Mouse (Mus musculus): Measurements from ENCODE around the gene Ttc9. TPM values are rescaled to one million over a fixed set of nuclear protein-coding genes. Genes with fewer than 3 reads are reported as not detected.

Ttc9 gene
- total RNA-seq, 1 experiment from 2014 or later = not detected

DNA sequence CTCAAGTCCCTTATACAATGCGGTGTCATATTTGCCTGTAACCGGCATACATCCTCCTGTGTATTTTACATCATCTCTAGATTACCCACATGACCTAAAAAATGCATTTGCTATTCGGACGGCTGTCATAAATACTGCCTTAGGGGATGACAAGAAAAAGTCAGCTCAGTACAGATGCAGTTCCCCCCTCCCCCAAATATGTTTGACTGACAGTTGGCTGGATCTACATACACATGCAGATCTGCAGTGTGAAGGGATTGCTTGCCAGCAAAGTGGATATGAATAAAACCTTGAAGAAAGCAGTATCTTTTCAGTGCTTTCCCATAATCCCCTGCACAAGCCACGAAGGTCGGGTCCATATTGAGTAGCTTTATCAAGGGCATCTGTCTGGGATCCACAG lies 15.8 kb downstream of the Ttc9 start:
- ATAC-seq (replicated peaks; ENCODE audit: insufficient number of reproducible peaks, low FRiP score, low TSS enrichment, poor library complexity, severe bottlenecking) = no peak

DNA sequence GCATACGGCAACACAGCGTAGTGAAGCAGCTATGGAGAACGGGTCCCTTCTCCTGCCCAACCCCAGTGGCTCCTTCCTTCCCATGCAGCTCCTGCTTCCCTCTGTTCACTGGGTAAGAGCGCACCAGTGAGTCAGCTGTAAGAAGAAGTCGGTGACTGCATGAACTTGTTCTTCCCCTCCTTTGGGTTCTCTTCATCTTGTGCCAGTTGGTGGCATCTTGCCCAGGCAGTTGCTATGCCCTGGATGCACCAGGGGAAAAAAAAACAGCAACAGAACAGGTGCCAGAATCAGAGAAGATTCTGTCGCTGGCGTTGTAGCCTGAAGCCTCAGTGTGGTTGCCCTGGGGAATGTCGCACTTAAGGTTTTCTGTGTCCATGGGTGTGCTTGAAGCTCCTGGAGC lies 22.3 kb downstream of the Ttc9 start:
- ATAC-seq (replicated peaks; ENCODE audit: insufficient number of reproducible peaks, low FRiP score, low TSS enrichment, poor library complexity, severe bottlenecking) = no peak

DNA sequence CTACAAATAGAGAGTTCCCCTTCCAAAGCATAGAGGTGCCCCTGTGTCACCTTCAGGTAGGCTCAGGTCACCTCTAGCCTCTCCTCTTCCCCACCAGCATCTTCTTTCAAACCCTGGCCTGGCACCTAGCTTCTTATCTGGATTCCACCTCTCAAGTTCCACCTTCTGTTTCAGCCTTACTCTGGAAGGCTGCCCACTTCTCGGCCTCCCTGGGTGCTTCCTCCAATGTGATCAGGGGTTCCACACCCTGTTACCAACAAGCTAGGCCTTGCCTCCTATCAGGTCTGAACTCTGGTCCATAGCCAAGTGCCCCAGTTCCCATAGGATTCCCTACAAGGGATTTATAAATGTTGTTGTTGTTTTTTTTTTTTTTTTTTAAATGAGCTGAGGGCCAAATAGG lies 26.3 kb downstream of the Ttc9 start:
- no peak for ATAC-seq (replicated peaks; ENCODE audit: insufficient number of reproducible peaks, low FRiP score, low TSS enrichment, poor library complexity, severe bottlenecking)

DNA sequence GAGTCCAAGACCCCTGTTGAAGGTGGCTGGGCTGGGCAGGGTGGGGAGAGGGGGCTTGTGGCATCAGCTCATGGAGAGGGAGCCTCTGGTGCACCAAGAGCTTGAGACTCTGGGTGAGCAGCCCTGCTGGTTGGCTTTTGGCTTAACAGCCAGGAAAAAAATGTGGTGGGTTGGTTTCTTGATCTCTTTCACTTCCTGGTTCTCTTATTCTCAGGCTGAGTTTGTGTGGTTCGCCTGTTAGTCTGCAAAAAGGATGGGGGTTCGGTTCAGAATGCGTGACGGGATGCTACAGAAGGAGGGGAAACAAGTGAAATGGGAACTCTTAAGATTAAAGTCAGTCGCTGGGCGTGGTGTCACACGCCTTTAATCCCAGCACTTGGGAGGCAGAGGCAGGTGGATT lies 27.0 kb downstream of the Ttc9 start:
- 0 out of 2 replicates have a peak, but pooled peaks have one; percentile 44 for ATAC-seq (replicated peaks; ENCODE audit: insufficient number of reproducible peaks, low FRiP score, low TSS enrichment, poor library complexity, severe bottlenecking)

GRCm38 (mm10) chr12:81662076-81662475 lies 31.0 kb downstream of the Ttc9 start:
- no peak for ATAC-seq (replicated peaks; ENCODE audit: insufficient number of reproducible peaks, low FRiP score, low TSS enrichment, poor library complexity, severe bottlenecking)

GRCm38 (mm10) chr12:81663116-81663515 lies 32.1 kb downstream of the Ttc9 start:
- ATAC-seq (replicated peaks; ENCODE audit: insufficient number of reproducible peaks, low FRiP score, low TSS enrichment, poor library complexity, severe bottlenecking) = no peak

- no peak for ATAC-seq (replicated peaks; ENCODE audit: insufficient number of reproducible peaks, low FRiP score, low TSS enrichment, poor library complexity, severe bottlenecking)
These were observed 32.9 kb downstream of the Ttc9 start for GRCm38 (mm10) chr12:81663906-81664305.

GRCm38 (mm10) chr12:81668406-81668805 lies 37.4 kb downstream of the Ttc9 start:
- ATAC-seq (replicated peaks; ENCODE audit: insufficient number of reproducible peaks, low FRiP score, low TSS enrichment, poor library complexity, severe bottlenecking) = no peak

DNA sequence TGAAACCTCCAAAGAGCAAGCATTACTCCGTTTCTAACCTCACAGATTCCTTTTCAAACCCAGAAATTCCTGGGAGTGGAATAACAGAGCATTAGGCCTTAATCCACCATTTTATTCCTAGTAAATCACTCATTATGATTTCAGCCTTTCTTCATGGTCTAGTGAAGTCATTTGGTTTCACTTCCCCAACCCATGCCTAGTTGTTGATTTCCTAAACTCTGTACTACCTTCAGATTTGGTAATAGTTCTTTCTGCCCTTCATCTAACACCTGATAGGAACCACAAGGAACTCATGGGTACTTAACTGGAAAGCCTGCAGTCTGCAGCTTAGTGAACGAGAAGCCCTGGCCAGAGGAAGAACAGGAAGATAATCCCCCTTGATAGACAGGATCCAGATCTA lies 44.5 kb downstream of the Ttc9 start:
- ATAC-seq (replicated peaks; ENCODE audit: insufficient number of reproducible peaks, low FRiP score, low TSS enrichment, poor library complexity, severe bottlenecking) = peak; percentile 53; the same call in 1 of the 2 replicates

- ATAC-seq (replicated peaks; ENCODE audit: insufficient number of reproducible peaks, low FRiP score, low TSS enrichment, poor library complexity, severe bottlenecking) = no peak
These were observed 48.9 kb downstream of the Ttc9 start for GRCm38 (mm10) chr12:81679807-81680529.

DNA sequence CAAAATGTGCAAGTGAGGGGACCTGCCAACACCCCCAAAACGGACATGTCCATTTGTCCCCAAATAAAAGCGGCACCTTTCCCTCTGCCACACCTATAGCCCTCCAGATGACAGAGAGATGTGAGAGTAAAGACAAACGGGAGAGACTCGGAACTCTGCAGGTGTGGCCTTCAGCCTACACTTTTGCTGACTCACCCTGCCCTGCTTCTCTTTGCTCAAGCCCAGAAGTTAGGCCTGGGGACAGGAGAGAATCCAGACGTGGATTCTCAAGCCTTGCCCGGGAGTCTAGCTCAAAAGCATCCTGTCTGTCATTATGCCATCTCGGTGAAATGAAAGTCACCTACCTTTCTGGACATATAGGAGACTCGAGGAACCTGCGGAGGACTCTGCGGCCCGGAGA lies 52.3 kb downstream of the Ttc9 start:
- ATAC-seq (replicated peaks; ENCODE audit: insufficient number of reproducible peaks, low FRiP score, low TSS enrichment, poor library complexity, severe bottlenecking) = no peak

- ATAC-seq (replicated peaks; ENCODE audit: insufficient number of reproducible peaks, low FRiP score, low TSS enrichment, poor library complexity, severe bottlenecking) = no peak
These were observed 53.0 kb downstream of the Ttc9 start for GRCm38 (mm10) chr12:81684096-81684495.

DNA sequence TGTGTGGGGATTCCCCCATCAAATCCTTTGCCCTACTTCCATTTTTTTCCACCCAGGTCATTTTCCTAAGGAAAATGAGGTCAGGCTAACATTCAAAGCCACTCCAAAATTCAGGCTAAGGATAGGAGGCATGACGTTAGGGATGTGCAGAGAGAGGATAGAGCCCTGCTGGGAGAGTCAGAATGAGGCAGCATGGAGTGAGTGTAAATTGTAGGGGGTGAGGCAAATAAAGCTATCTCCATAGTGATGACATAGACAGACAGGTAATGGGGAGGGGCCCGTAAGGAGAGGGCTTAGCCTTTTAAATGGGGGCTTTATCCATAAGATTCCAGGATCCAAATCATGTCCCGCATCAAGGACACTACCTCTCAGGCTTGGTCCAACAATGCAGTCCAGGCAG lies 54.9 kb downstream of the Ttc9 start:
- no peak for ATAC-seq (replicated peaks; ENCODE audit: insufficient number of reproducible peaks, low FRiP score, low TSS enrichment, poor library complexity, severe bottlenecking)

GRCm38 (mm10) chr12:81686406-81687117 lies 55.5 kb downstream of the Ttc9 start:
- no peak for ATAC-seq (replicated peaks; ENCODE audit: insufficient number of reproducible peaks, low FRiP score, low TSS enrichment, poor library complexity, severe bottlenecking)

- ATAC-seq (replicated peaks; ENCODE audit: insufficient number of reproducible peaks, low FRiP score, low TSS enrichment, poor library complexity, severe bottlenecking) = no peak
These were observed 56.8 kb downstream of the Ttc9 start for GRCm38 (mm10) chr12:81687873-81688272.

DNA sequence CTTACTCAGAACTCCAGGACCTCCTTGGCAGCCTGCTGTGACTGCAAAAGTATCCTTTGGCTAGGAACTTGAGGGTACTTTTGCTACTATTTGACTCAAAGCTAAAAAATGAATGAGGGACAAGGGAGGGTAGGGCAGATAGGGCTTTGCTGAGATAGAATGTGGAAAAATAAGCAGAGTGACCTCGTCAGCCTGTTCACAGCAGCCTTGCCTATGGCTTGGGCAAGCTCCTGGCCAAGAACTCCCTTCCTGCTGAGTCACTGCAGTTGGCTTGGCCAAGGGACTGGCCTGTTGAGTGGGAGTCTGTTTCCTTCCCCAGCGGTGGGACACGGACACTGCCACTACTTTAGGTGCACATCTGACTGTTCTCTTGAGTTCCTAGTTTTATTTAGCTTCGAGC lies 57.5 kb downstream of the Ttc9 start:
- no peak for ATAC-seq (replicated peaks; ENCODE audit: insufficient number of reproducible peaks, low FRiP score, low TSS enrichment, poor library complexity, severe bottlenecking)

DNA sequence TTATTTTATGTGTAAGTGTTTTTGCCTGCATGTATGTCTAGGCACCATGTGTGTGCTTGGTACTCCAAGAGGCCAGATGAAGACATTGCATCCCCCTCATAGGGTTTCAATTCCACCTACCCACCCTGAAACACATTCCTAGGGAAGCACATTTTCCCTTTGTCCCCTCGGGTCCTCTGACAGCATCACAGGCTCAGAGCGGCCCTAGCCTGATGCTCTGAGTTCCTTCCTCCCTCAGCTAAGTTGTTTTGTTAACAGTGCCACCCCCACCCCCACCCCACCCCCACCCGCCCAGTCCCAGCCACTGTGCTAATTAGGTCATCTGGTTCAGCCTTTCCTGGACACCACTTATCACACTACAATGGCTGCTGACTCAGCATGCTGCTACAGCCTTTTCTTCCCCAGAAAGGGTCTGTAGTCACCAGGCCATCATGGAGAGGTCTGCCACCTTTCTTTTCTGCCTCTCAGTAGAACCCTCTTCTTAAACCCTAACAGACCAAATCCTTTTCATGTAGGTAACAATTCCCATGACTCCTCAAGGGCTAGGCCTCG lies 58.5 kb downstream of the Ttc9 start:
- no peak for ATAC-seq (replicated peaks; ENCODE audit: insufficient number of reproducible peaks, low FRiP score, low TSS enrichment, poor library complexity, severe bottlenecking)

DNA sequence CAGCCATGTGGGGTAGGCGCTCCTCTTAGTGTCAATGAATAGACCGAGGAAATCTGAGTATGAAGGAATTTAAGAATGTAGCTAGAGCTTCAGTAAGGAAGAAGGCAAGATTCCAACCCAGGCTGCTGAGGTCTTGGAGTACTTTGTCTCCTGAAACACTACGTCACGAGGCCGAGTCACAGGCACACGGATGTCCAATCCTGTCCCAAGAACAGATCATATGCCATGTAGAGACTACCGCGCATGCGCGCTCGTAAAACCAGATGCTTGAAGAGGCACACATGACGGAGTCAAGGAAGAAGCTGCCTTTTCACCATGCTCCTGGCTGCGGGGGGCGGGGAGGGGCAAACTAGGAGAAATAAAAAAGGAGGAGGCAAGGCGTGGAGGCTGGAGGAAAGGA lies 59.1 kb downstream of the Ttc9 start:
- ATAC-seq (replicated peaks; ENCODE audit: insufficient number of reproducible peaks, low FRiP score, low TSS enrichment, poor library complexity, severe bottlenecking) = no peak

GRCm38 (mm10) chr12:81690751-81691150 lies 59.7 kb downstream of the Ttc9 start:
- no peak for ATAC-seq (replicated peaks; ENCODE audit: insufficient number of reproducible peaks, low FRiP score, low TSS enrichment, poor library complexity, severe bottlenecking)

- ATAC-seq (replicated peaks; ENCODE audit: insufficient number of reproducible peaks, low FRiP score, low TSS enrichment, poor library complexity, severe bottlenecking) = no peak
These were observed 60.2 kb downstream of the Ttc9 start for GRCm38 (mm10) chr12:81691177-81691730.
